Mouse (Mus musculus): ENCODE data around the gene Crocc2.

The Crocc2 gene

DNA sequence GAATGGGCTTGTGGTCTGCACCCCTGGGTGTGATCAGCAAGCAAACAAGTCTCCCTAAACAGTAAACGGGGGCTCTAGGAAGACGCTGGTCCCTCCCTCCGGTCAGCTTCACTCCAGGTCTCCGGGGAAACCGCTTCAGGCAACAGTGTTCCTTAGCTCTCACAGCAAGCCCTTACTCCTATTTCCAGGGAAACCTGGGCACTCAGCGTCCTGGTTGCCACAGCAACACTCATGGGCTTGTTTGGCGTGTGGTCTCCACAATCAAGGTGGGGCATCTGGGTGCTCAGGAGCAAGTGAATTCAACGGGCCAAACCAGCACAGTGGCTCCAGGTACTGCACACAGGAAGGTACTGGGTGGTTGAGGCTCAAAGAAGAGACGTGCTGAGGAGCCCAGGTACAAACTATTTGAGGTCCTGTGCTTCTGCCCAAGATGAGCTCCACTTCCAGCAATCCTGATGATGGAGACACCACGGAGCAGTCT, at the start of gene Crocc2:
Crocc2 (plus strand) TSS at position 431 of the 481 bp plus-strand sequence.
- DNase-seq (ENCODE audit: low read depth, low spot score), result no peak

DNA sequence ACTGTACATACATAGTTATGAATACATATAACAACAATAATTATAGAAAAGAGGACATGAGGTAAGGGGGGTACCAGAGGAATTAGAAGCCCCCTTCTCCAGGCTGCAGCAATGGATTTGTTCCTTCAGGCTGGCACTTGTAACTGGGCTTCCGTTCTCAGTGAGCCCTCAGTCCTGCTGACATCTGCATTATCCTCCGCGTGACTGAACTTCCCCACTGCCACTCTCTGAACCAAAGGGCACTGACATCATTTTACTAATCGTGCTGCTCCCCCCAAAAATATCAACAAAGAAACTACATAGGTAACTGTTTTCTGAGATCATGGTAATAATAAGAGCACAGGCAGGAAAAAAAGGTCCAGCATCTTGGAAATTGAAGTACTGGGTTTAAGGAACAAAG, 49.7 kb upstream of the Crocc2 start:
- no peak for DNase-seq (ENCODE audit: low read depth, low spot score)

DNA sequence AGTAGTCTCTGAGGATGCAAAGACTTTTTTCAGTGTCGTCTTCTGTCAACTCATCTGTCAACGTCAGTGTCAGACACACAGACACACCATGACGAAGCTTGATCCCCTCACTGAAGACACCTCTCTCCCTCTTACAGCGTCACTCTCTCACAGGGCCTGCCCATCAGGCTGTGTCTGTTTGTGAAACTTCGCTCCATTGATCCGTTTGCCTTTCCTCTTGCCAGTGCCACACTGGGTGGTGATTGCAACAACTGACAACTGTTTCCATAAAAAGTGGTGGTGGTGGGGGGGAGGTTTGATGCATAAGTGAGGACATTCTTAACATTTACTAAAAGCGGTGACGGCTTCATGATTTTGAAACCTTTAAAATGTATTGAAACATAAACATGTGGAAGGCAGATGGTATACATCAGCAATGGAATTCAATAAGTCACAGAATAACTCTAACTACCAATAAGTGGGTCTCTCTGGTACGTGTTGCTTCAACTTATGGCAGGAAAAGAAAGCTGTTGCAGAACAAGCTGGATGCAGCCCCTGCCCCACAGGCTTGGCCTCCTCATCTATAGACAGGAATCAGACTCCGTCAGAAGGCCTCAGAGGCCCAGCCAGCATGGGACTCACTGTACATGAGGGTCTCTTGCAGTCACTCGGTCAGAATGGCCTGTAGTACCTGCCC, 45.2 kb upstream of the Crocc2 start:
- DNase-seq (ENCODE audit: low read depth, low spot score), result no peak

DNA sequence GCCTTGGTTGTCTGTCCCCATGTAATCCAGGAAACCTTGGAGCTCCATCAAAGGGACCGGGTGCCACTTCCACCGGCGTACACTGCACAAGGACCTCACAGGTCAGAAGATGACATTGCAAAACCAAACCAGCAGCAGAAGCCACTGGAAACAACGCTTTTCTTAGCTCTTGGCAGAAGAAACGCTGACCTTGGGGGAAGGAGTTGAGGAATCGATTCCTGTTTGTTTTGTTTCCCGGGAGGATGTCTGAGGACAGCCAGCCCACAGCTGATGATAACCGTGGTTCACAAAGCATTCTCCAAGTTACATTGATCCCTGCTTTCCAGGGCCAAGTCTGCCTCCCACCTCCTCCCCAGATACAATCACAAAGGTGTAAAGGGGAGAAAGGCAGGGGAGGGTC, 44.5 kb upstream of the Crocc2 start:
- DNase-seq (ENCODE audit: low read depth, low spot score), result no peak

DNA sequence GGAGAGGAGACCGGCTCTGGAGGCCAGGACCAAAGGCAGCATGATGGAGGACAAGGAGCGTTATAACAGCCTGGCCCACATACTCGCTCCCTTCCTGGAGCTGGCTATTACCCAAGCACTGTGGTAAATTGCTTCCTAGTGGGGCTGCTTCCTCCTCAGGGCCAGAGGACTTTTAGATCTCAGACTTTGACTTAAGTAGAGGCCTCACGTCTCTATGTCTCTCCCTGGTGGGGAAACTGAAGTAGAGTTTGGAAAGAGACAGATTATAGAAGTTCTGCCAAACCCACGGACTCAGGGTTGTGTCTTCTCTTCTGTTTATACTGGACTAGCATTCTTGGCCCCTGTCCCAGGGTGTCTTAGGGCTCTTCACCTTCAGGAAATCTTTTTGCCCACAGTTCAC, 43.3 kb upstream of the Crocc2 start:
- no peak for DNase-seq (ENCODE audit: low read depth, low spot score)

DNA sequence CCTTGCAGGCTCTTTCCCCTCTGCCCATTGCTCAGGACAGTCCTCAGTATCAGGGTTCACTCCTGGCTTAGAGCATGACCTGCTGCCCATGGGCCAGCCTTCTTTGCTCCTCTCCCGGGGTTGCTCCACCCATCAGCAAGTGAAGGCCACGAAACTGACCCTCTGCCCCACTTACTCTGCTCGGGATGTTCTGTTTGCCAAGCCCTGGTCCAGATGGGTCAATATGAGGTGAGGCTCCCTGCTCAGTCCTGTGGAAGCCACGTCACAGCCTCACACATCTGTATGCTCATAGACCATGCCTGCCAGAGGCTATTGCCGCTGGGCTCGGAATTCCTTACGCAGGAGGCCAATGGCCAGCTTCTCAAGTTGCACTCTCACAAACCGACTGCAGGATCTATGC, 40.3 kb upstream of the Crocc2 start:
- DNase-seq (ENCODE audit: low read depth, low spot score), result no peak

DNA sequence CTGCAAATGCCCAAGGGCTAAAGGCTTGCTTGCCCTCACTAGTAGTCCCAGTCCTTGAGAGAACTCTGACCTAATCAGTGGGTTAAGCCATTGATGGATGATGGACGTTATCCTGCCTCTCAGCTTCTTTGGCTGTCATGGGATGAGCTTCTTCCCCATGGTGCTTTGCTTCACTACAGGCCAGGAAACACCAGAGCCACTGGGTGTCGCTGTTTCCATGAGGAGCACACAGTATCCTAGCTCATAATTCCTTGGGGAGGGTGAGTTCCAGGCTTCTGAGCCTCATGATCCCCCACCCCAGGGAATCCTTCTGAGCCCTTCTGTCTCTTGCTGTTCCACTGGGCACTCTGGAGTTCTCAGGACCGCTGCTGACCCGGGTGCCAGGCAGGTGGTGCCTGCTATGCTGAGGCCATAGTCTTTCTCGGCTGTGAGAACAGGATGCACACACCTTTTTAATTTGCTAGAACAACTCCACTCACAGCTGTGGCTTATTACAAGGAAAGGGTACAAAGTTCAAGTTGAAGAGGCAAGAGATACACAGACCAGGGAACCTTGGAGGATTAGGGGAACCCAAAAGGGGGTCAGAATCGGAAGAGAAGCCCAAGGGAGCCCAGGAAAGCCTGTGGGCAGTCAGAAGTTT, 39.7 kb upstream of the Crocc2 start:
- peak; percentile 26 for DNase-seq (ENCODE audit: low read depth, low spot score)

DNA sequence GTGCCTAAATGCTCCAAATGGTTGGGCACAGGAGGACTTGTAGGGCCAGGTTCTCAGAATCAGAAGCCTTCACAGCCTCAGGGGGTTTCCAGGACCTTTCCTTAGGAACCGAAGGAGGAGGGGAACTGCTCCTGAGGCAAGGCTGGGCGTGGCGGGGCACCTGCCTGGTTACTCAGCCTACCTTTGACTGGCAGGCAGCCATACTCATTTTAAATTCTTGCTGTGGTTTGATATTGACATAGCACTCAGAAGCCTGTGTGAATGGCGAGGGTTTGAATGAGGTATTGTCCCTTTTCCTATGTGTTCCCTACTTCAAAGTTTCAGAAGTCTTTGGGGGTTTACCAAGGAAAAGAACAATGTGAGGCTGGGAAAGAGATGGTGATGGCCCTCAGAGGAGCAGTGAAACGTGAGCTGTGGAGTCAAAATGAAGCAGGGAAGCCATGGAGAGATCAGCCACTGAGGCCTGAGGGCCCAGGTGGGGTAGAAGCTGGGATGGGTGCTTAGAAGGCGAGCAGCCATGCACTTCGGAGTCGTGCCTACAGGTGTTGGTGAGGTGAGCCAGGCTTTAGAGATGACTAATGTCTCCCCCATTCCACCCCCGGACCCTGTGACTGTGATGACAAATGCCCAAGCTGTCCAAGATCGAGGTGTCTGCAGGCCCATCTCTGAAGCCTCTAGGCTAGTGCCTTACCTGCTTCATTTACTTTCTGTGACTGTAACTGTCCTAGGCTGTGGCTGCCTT, 38.1 kb upstream of the Crocc2 start:
- no peak for DNase-seq (ENCODE audit: low read depth, low spot score)

DNA sequence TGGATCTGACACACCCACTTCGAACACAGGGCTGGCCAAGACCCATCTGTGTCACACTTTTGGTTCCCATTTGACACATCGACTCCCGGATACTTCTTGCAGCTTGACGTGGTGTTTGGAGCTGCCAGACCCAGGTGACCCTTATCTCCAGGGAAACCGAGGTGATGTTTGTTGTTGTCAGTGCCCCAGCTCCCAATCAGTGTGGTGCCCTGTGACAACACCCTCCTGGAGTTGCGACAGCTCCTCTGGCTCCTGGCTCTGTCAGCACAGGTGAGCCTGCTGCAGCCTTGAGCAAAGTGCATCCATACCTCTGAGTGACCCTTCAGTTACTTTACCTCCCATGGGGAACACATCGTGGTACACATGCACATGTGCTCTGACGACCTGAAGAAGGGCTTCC, 35.8 kb upstream of the Crocc2 start:
- no peak for DNase-seq (ENCODE audit: low read depth, low spot score)

DNA sequence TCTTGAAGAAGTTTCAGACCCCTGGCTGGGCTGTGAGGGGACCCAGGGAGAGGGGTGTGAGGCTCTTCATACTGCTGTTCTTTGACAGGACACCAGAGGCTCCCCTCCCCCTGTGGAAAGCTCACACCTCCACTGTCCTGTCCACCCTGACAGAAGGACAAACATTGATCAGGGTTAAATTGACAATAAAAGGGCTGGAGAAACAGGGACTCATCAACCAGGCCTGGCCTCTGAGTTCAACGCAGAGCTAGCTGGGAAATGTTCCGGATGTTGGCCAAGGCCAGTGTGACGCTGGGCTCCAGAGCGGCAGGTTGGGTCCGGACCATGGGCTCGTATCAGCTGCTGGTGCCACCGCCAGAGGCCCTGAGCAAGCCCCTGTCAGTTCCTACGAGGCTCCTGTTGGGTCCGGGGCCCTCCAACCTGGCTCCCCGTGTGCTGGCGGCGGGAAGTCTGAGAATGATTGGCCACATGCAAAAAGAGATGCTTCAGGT, 33.4 kb upstream of the Crocc2 start, which contains the start of gene Agxt:
Agxt (plus strand) TSS at position 205 of the 491 bp plus-strand sequence.
- no peak for DNase-seq (ENCODE audit: low read depth, low spot score)

DNA sequence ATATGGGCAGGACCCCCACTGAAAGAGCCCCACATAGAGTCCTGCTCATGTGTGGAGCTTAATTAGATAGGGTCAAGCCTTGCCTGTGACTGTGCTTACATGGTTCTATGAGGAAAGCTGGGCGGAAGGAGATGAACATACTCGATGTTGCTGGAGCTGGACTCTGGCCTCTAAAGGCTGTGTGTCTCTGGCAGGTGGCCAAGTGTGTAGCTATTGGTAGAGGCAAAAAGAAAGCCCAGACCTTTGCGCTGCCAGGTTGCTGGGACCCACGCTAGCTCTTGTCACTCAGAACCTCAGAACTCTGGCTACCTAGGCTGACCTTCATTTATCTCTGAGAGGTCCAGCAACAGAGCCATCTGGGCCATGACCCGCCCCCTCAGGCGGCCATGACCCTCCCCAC, 30.0 kb upstream of the Crocc2 start:
- no peak for DNase-seq (ENCODE audit: low read depth, low spot score)

DNA sequence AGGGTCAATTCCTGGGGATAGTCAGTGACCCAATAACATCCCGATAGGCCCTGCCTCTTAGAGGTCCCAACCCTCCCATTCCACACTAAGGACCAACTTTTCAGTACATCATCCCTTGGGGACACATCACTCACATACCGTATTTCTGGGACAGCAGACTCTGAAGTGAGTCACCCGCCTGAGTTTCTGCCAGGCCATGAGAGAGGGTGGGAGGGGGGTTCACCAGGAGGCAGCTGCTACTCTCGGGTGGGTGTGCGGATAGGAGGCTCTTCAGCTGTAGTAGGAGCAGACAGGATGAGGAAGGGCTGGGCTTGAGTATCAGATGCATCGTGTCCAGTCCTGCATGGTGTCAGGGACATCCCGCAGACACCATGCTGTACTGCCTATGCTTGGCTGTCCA, 28.8 kb upstream of the Crocc2 start:
- no peak for DNase-seq (ENCODE audit: low read depth, low spot score)

DNA sequence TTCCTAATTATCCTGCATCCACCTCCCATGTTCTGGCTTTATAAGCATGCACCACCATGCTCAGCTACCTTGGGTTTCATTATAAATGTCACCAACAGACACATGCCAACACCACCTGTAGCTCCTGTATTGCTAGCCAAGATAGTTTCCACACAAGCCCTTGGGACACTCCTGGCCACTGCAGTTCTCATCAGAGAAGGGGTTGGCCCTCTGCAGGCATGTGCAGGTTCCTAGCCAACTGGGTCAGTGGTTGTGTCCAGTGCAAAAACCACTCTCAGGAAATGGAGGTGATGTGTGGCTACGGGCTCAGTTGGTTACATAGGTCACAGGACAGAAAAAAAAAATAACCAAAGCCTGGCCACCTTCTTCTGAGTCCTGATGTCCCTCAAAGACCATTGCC, 25.7 kb upstream of the Crocc2 start:
- no peak for DNase-seq (ENCODE audit: low read depth, low spot score)

DNA sequence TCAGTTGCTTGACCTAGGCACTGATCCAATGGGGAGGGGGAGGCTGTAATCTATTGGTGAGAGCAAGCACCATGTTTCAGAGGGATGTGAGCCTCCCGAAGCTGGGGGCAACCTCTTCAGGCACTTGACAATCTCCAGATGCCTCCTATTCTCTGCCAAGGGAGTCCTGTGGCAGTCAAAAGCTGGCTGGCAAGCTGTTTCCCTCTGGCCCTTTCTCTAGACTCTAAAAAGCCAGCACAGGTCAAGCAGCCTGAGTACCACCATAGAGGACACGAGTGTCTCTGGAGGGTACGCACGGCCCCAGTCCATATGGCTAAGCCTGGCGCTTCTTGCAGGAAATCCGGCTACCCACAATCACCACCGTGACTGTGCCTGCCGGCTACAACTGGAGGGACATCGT, 24.3 kb upstream of the Crocc2 start:
- DNase-seq (ENCODE audit: low read depth, low spot score), result no peak

DNA sequence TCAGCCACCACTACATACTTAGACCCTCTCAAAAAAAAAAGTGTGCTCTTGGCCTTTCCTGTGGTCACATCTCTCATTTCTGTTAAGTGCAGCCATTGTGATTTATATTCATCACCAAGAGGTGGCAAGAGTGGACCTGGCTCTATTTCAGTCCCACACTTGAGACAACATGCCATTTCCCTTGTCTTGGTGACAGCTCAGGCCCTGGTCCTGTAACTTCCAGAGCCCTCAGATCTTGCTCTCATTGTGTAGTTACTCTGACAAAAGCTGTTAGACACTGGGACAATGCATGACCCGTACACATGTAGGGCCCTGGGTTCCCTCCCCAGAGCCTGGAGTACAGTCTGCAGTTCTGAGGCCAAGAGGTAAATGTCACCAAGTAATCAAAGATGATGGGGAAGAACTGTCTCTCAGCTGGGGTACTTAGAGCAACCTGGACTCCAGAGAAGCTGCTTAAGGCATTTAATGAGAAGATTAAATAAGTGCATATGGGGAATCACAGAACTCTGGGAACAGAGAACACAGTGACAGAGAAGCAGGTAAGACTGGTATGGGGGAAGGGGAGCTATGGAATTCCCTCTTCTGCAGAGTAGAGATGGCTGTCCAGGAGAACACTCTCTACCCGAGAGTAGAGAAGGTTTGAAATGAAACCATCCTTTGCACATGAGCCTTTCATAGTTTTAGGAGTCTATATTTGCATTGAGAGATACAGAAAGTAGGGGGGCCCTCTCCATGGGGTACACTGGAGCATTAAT, 17.4 kb upstream of the Crocc2 start:
- DNase-seq (ENCODE audit: low read depth, low spot score), result no peak

DNA sequence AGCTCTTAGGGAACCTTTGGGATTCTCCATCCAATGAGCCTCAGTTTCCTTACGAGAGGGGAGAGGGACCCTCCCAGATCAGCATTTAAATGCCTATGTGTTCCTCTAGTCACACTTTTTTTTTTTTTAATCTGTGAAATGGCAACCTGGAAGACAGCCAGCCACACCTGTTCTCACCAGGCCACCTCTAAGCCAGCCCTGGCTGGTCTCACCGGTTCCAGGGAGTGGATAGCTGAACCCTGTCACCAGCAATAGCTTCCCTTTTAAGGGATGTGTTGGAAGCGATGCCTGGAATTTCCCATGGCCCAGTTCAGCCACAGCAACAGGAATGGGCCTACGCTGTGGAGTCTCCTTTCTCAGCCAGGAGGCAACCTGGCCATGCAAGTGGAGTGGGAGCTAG, 11.0 kb upstream of the Crocc2 start:
- no peak for DNase-seq (ENCODE audit: low read depth, low spot score)

DNA sequence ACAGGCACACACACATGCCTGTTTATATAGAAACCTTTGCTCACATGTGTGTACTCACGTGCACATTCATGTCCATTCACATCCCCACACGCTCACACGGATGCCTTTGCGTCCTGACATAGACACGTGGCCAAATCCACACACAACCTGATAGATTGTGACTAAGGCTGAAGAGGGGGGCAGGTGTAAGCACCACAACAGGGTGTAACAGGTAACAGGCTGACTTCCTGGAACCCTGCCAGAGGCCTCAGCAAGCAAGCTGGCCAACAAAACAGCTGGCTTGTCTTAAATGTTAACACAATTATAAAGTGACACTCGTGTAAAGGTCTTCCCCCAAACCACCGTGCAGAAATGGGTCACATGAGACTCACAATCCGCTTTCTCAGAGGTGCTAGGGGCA, 9.6 kb upstream of the Crocc2 start:
- no peak for DNase-seq (ENCODE audit: low read depth, low spot score)

DNA sequence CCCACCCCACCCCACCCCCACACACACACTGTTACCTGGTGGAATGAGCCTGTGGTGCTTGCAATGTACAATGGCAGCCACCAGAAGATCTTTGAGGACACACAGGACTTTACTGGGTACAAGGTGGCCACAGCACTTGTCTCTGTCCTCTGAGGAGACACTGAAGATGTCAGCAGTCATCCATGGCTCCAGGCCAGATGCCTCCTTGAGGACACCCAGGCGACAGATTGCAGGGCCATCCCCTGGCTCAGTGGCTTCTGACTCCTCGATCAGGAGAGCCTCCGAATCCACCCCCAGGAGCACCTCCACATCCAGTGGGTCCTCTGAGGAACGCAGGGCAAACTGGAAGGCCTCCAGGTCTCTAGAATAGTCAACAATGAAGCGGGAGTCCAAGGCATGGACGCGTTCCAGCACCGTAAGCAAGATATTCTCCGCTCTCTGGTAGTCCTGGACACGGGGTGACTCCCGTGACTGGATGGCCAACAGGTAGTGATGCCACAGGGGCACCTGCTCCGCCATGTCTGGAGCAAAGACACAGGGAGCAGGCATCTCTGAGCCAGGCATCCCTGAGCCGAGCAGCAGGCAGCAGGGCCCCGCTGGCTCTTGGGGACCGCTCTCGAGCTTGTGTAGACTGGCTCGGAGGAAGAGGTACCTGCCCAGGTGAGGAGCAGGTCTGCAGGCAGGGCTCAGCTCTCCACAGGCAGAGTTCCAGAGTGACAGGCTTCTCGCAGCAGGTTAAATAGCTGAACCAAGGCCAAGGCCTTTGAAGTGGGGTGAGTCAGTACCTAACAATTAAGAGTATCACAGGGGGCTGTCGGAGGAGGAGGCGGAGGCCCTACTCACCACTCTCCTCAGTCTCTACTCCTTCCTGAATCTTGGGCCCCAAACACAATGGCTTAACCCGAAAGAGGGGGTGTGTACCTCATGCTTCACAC, 8.7 kb upstream of the Crocc2 start:
- DNase-seq (ENCODE audit: low read depth, low spot score), result no peak

DNA sequence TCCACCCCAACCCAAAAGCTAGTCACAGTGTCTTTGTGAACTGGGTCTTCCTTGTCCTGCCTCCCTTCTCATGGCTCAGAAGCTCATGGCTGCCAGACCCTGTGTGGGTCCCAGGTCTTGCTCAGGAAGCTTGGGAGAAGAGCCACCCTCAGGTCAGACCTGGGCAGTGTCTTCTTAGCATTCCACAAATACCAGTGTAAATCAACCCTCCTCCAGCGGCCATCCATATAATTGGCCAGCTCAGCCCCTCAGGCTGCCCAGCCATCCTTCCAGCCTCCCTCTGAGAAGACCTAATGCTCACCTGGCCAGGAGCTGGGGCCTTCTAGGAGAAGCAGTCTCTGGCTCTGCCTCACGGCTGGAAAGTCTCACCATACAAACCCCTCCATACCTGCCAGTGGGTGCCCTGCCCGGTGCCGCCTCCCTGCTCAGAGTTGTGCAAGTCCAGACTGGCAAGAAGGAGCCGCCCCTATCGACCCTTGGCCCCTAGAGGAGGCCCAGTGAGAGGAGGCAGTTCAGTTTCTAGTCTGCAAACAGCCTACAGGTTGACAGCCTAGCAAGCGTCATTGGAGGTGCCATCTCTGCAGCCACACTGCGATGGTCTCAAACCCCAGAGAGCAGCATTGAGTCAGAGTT, 7.9 kb upstream of the Crocc2 start, which contains the start of gene 2310007B03Rik:
2310007B03Rik (minus strand) TSS at position 448 of the 633 bp plus-strand sequence.
- DNase-seq (ENCODE audit: low read depth, low spot score), result no peak

DNA sequence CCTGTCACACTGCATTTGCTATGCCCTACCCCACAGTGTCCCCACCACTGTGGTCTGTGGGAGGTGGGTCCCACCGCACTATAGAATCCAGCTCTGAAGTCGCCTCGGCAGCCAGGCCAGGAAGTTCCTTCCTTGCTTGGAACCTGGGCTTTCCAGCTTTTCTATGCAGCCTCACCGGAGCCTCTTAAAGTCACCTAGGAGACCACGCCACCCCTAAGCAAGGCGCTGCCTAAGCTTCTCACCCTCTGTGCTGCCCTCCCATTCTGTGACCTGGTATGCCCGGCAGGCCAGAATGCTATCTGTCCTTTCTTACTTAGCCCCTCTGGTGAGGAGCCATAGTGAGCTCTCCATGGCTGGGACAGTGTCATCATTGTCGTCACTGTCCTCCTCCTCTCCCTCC, 7.2 kb upstream of the Crocc2 start:
- no peak for DNase-seq (ENCODE audit: low read depth, low spot score)

Data from WW6 (cell line).